Mouse (Mus musculus) heart, adult 2 months (tissue): ENCODE data around the gene Arnt2.

Experiments
- CTCF ChIP-seq: fragments of 200-600 bp; IDR thresholded peaks from 2 replicates; pipeline ENCODE4 v1.8.1; 2022; ENCODE audit warnings: antibody characterized with exemption, mild to moderate bottlenecking, moderate library complexity
- POLR2A ChIP-seq: fragments of 200-500 bp; IDR thresholded peaks from 2 replicates; pipeline ENCODE4 v1.6.1; 2011; ENCODE audit warnings: mild to moderate bottlenecking, low read depth, low read length, control low read depth; ENCODE audit not compliant: insufficient read depth

DNA sequence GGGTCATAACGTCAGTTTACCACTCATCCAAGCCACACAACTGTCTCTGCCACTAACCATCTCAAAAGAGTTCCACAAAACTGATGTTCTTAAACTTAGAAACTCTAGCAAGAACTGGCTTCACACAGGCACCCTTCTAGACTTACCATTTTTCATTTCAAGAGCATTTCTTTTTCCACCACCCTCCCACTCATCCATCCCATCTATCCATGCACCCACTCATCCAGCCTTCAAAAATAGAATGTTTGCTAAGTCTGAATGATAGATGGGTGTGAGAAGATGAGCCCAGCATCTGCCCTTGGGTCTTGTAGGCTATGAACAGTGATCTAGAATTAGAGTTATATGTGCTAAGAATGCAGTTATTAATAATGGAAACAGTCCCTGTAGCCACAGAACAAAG, 109.7 kb downstream of the Arnt2 start:
- no peak for TF ChIP-seq POLR2A
- TF ChIP-seq CTCF = no peak
